Mouse (Mus musculus) skeletal muscle tissue, adult 2 months (tissue): Measurements from ENCODE around the gene Frmd6.

ENCODE experiments used
- DNase-seq: peaks from one replicate; pipeline ENCODE4 v3.0.0-alpha.2; 2012; ENCODE audit warnings: low read depth, low spot score

Frmd6 gene

GRCm38 (mm10) chr12:70807975-70808374, 17.3 kb upstream of the Frmd6 start:
- DNase-seq, result no peak

GRCm38 (mm10) chr12:70809957-70810356, 15.4 kb upstream of the Frmd6 start:
- DNase-seq, result no peak

- DNase-seq, result no peak
Measured at GRCm38 (mm10) chr12:70811772-70812171, 13.5 kb upstream of the Frmd6 start.

- peak; percentile 79 for DNase-seq
Measured at GRCm38 (mm10) chr12:70812176-70812575, 13.1 kb upstream of the Frmd6 start.

GRCm38 (mm10) chr12:70812822-70813465, 12.4 kb upstream of the Frmd6 start:
- DNase-seq, result no peak

DNA sequence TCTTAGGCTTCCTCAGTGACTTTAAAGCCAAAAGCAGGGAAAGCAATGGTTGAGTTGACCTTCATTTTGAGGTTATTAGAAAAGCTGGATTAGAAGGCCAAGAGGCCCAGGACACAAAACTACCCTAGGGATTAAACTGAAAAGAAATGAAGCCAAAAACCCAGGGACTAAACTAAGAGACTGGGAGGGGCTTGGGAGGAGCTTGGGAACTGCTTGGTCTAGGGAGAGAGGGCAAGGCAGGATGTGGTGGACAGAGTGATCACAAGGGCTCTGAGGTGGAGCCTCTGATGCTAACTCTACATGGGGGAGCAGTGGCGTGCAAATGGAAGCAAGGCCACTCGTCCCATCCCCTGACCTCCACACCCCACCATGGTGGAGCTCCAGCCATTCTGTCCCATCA, 8.6 kb upstream of the Frmd6 start:
- DNase-seq, result no peak

GRCm38 (mm10) chr12:70824017-70824416, 1.3 kb upstream of the Frmd6 start:
- no peak for DNase-seq

- DNase-seq, result no peak
Measured at GRCm38 (mm10) chr12:70825651-70826317, 470 bp downstream of the Frmd6 start.

- no peak for DNase-seq
Measured at GRCm38 (mm10) chr12:70826318-70827072, 1.2 kb downstream of the Frmd6 start.

GRCm38 (mm10) chr12:70827187-70827900, 2.0 kb downstream of the Frmd6 start:
- DNase-seq, result no peak

DNA sequence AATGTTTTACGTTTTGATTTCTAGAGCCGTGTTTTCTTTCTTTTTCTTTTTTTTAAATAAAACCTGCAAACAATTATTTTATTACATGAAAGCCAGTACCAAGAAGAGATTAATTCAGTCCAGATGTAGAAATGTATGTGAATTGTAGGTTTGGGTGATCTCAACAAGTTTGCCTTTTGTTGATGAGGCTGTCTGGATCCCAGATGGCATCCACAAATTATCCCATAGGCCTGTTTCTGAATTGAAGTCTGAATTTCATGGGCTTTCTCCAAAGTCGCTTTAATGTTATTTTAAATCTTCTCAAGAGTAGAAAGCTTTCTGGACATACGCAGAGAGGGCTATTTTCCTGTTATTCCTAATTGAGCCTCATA, 2.6 kb downstream of the Frmd6 start:
- DNase-seq, result no peak

GRCm38 (mm10) chr12:70830982-70831566, 5.8 kb downstream of the Frmd6 start:
- no peak for DNase-seq

GRCm38 (mm10) chr12:70832216-70832998, 7.1 kb downstream of the Frmd6 start:
- DNase-seq, result no peak

GRCm38 (mm10) chr12:70833050-70833449, 7.7 kb downstream of the Frmd6 start:
- DNase-seq, result no peak

GRCm38 (mm10) chr12:70834043-70834442, 8.7 kb downstream of the Frmd6 start:
- DNase-seq, result no peak

DNA sequence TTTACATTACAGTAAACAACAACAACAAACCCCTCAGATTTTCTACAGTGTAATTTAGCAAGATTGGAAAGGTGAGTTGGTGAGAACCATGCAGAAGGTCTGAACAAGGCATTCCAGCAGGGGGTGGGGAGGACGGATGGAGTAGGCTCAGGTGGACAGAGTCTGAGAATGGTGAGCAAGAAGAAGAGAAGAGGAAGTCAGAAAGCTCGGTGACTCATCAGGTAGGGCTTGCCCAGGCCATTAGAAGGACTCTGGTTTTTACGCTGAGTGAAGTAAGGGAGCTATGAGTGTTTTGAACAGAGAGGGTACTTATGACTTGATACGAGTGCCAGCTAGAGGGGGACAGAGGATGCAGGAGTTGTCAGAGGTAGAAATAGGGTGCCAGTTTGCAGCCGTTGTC, 9.7 kb downstream of the Frmd6 start:
- no peak for DNase-seq

DNA sequence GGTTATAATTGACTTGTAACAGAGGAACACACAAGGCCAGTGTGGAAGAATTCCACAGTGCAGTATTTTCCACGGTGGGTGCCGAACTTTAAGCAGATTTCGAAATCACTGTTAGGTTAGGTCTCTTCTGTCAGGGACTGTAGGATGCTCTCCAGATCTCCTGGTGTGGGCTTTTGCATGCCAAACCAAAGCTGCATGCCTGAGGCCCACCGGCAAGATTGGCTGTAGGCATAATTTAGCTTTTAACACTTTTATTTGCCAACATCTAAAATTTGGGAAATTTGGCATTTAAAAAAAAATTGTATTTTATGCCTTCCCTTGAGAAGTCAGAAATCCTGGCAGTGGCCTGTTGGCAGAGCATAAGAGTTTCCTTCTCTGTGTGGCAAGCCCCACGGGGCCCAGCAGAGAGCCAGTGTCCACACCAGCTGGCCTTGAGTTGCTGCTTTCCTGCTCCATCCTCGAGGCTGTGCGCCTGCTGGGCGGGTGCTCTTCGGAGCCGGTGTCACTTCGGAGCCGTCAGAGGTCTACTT, 12.5 kb downstream of the Frmd6 start:
- DNase-seq, result no peak

DNA sequence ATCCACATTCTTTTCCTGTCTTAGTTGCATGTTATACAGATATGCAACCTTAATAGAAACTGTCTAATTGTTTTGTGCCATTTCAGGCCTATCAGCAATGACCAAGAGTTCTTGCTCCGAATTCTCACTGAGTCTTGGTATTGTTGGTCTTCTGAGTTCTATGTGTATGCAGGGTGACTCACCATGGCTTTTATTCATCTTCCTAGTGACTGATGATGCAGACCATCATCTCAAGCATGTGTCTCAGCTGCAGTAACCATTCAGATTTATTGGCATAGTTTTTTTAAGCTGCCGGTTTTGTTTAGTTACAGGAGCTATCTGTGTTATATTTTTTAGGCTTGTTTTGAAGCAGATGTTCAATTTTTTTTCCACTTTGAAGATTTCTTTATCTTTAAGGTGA, 20.1 kb downstream of the Frmd6 start:
- no peak for DNase-seq

- DNase-seq, result no peak
Measured at GRCm38 (mm10) chr12:70849024-70849423, 23.7 kb downstream of the Frmd6 start.

DNA sequence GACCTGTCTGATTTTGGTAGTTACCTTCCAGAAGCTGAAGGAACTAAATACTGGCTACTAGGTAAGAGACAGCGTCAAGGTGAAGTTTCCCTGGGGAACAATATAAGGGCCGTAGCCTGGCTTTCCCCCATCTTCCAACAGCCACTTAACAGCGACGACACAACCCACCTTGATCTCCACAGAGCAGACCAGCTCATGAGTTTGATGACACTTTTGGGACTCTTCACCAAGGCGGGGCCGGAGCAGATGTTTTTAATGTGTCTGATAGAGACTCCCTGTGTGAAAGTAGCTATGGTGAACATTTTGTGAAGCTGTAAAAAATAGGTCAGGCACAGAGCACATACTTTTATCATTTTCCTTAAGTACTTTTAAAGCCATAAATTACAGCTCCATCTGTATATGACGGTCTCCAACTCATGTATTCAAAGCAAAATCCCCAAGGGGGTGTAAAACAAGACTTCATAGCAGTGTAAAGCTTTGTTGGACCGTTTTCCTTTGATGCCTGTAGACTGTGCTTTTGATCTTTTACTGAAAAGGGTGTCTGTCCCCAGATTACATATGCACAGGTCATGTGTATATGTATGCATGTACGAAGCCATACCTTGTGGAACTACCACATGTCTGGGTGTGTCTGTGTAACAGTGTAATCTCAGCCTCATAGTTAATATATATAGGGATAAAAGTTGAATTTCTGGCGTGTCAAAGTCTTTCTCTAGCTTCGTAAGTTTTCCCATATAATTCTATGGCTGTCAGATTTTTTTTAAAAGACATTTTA, 24.4 kb downstream of the Frmd6 start:
- no peak for DNase-seq
